ENCODE assay signal across 31 mouse cellular contexts in genomic region chr1:80447554-80447953, GRCm38 (mm10). TPM values are rescaled to one million over a fixed set of nuclear protein-coding genes. Genes with fewer than 3 reads are reported as not detected.
DNase-seq lines count a peak whose midpoint lies in the region; ATAC-seq and TF ChIP-seq lines count a peak whose summit lies in the region.
"Had no signal": no experiment of that assay in that cellular context is flagged by ENCODE, and none has a peak within 500 bp of the region (broad histone marks: within the 10 kb centered on the region; RNA-seq: fewer than 3 reads in every experiment).

No protein-coding gene starts in this region.

- H3K4me1 ChIP-seq in intestine, postnatal 0 days (replicated peaks; ENCODE audit: control insufficient read depth, insufficient read depth, low read length): peaks cover 3% of the 10 kb centered on the region; the same call in 1 of the 2 replicates
- H3K4me1 ChIP-seq: embryonic facial prominence, embryonic 12.5 days; forebrain, embryonic 12.5 days; heart, embryonic 13.5 days; limb, embryonic 12.5 days; neural tube, embryonic 13.5 days had no signal

- ATAC-seq in intestine, postnatal 0 days: peak; percentile 75; the same call in 1 of the 2 replicates
- ATAC-seq: inflammation-experienced regulatory T-cells, adult 6 months; liver, embryonic 12.5 days had no signal

- H3K9me3 ChIP-seq in intestine, postnatal 0 days (ENCODE audit: control insufficient read depth): no peaks in the 10 kb centered on the region
- H3K9me3 ChIP-seq: embryonic facial prominence, embryonic 12.5 days; forebrain, embryonic 12.5 days; heart, embryonic 13.5 days; limb, embryonic 12.5 days; liver, embryonic 12.5 days; megakaryocyte, embryonic 14.5 days; neural tube, embryonic 13.5 days had no signal

- no peaks in the 10 kb centered on the region for H3K36me3 ChIP-seq in C2C12 (ENCODE audit: control insufficient read depth, insufficient read depth)
- H3K36me3 ChIP-seq in intestine, postnatal 0 days (ENCODE audit: control insufficient read depth, insufficient read depth): no peaks in the 10 kb centered on the region
- H3K36me3 ChIP-seq: embryonic facial prominence, embryonic 12.5 days; forebrain, embryonic 12.5 days; heart, embryonic 13.5 days; limb, embryonic 12.5 days; liver, embryonic 12.5 days; neural tube, embryonic 13.5 days had no signal

- WGBS in intestine, postnatal 0 days: 20% methylated on average over 1 of the region's 1 CpGs

- no peaks in the 10 kb centered on the region for H3K27me3 ChIP-seq in C2C12 (ENCODE audit: control insufficient read depth, insufficient read depth, insufficient read length)
- H3K27me3 ChIP-seq in intestine, postnatal 0 days (replicated peaks; ENCODE audit: control insufficient read depth, insufficient read depth, low read length): no peaks in the 10 kb centered on the region
- H3K27me3 ChIP-seq: embryonic facial prominence, embryonic 12.5 days; forebrain, embryonic 12.5 days; heart, embryonic 13.5 days; limb, embryonic 12.5 days; liver, embryonic 12.5 days; megakaryocyte, embryonic 14.5 days; neural tube, embryonic 13.5 days had no signal

- no peak for TF ChIP-seq CTCF in C2C12 (IDR thresholded peaks at IDR 0.05; ENCODE audit: control insufficient read depth, insufficient read depth, insufficient read length)
- no peak for TF ChIP-seq CTCF in intestine, postnatal 0 days (IDR thresholded peaks at IDR 0.05; ENCODE audit: low read depth)

- H3K27ac ChIP-seq in intestine, postnatal 0 days (ENCODE audit: low read depth, low read length): no peak overlapping the region
- H3K27ac ChIP-seq: embryonic facial prominence, embryonic 12.5 days; forebrain, embryonic 12.5 days; heart, adult 2 months; heart, embryonic 13.5 days; hindbrain, embryonic 14.5 days; layer of hippocampus, adult 2 months; limb, embryonic 12.5 days; liver, embryonic 12.5 days; neural tube, embryonic 13.5 days had no signal

- no peaks in the 10 kb centered on the region for H3K79me3 ChIP-seq in C2C12 (ENCODE audit: low read depth)

- no peaks in the 10 kb centered on the region for H3K79me2 ChIP-seq in C2C12 (ENCODE audit: control insufficient read depth, insufficient read depth)

- peak; percentile 72 for DNase-seq in 3T3-L1 (ENCODE audit: low read depth, low spot score)
- peak; percentile 8 for DNase-seq in adrenal gland, postnatal 25 days
- DNase-seq in spleen, adult 18-20 months: no peak
- DNase-seq in urinary bladder, postnatal 36 days (ENCODE audit: low spot score in 2 of 2): no peak
- no peak for DNase-seq in layer of hippocampus, adult 9-10 months (ENCODE audit: low spot score)
- DNase-seq: cerebellum, adult 8-10 months; gastrocnemius, postnatal 36 days; heart, adult 2 months; heart, postnatal 14 days; kidney, adult 9 months; kidney, postnatal 14 days; lung, adult 2 months; midbrain, embryonic 14.5 days; thymus, adult 2 months; thymus, postnatal 4 days had no signal

- no peak overlapping the region for H3K4me2 ChIP-seq in intestine, postnatal 0 days (replicated peaks; ENCODE audit: low read depth)
- H3K4me2 ChIP-seq: embryonic facial prominence, embryonic 12.5 days; forebrain, embryonic 12.5 days; heart, embryonic 13.5 days; hindbrain, embryonic 14.5 days; limb, embryonic 12.5 days; liver, embryonic 12.5 days; neural tube, embryonic 13.5 days had no signal

- H3ac ChIP-seq in C2C12 (ENCODE audit: control insufficient read depth, insufficient read length, low read depth): no peak overlapping the region

- H3K9ac ChIP-seq in intestine, postnatal 0 days (ENCODE audit: low read depth, low read length): no peak overlapping the region
- H3K9ac ChIP-seq: embryonic facial prominence, embryonic 12.5 days; forebrain, embryonic 12.5 days; heart, embryonic 13.5 days; hindbrain, embryonic 14.5 days; limb, embryonic 12.5 days; liver, embryonic 12.5 days; neural tube, embryonic 13.5 days had no signal

- H3K4me3 ChIP-seq in C2C12 (ENCODE audit: insufficient read depth, poor library complexity, severe bottlenecking): no peak overlapping the region
- H3K4me3 ChIP-seq in intestine, postnatal 0 days (ENCODE audit: low read depth, low read length): no peak overlapping the region
- H3K4me3 ChIP-seq: embryonic facial prominence, embryonic 12.5 days; forebrain, embryonic 12.5 days; heart, adult 2 months; heart, embryonic 13.5 days; layer of hippocampus, adult 2 months; limb, embryonic 12.5 days; liver, embryonic 12.5 days; megakaryocyte, embryonic 14.5 days; neural tube, embryonic 13.5 days had no signal

TF ChIP-seq in C2C12, 6 proteins besides CTCF, POLR2A, EP300 and RAD21:
- no peak for TF ChIP-seq MYOG (IDR thresholded peaks at IDR 0.05; ENCODE audit: control insufficient read depth, extremely low read depth, insufficient read length)
- TF ChIP-seq CEBPB (IDR thresholded peaks at IDR 0.05; ENCODE audit: low read depth): no peak
- TF ChIP-seq MAX (IDR thresholded peaks at IDR 0.05): peak; percentile 61
TF ChIP-seq in C2C12: peak in this region for 1.

RNA-seq across cellular contexts. Expression of gene Gm45261, which starts 13.7 kb away (rescaled TPM):
- not detected for polyA plus RNA-seq in C2C12 (2012; fragmentation: generic; extraction: Trizol)
- not detected in 2 replicates for total RNA-seq in adrenal gland, postnatal 25 days (2021)
- polyA plus RNA-seq in intestine, postnatal 0 days (2015; fragmentation: Nextera tagmentation; extraction: Ambion mirVana): not detected in 2 replicates
- total RNA-seq: gastrocnemius, adult 18-20 months; gastrocnemius, postnatal 36 days; heart, adult 2 months; heart, postnatal 14 days; layer of hippocampus, adult 2 months; left cerebral cortex, postnatal 14 days had no signal
- polyA plus RNA-seq: cortical plate, adult 2 months; embryonic facial prominence, embryonic 12.5 days; forebrain, embryonic 12.5 days; heart, adult 2 months; heart, embryonic 13.5 days; hindbrain, embryonic 14.5 days; inflammation-experienced regulatory T-cells, adult 6 months; limb, embryonic 12.5 days; liver, embryonic 12.5 days; lung, adult 2 months; midbrain, embryonic 14.5 days; neural tube, embryonic 13.5 days; stomach, embryonic 16.5 days; thymus, adult 2 months had no signal

Comparison
In these comparisons a context has a peak if more than half of its experiments do, and no peak if none do; other contexts are left out.
1. DNase-seq: peak in 3T3-L1 (single experiment) and adrenal gland, postnatal 25 days (single experiment); none in spleen, adult 18-20 months (0 of 2), urinary bladder, postnatal 36 days (0 of 2) and layer of hippocampus, adult 9-10 months (single experiment).